Mouse (Mus musculus): ENCODE data around the gene Kctd2.

DNA sequence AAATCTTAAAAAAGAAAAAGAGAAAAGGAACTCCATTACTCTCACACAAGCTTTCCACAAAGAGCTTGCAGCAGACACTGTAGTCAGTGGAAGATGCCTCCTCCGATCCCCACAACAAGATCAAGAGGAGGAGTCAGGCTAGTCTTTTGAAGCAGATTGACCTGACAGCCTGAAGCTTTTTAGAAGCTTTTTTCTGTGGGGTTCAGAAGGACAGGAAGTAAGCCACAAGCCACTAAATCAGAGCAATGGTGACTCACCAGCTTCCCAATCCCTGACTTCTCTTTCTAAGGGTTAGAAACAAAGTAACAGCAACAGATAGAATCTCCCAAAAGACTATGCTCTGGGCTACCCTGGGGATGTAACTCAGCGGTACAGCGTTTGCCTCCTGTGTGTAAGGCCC is 19.4 kb downstream of the Kctd2 start:
- TF ChIP-seq POLR2A (IDR thresholded peaks at IDR 0.05; ENCODE audit: borderline replicate concordance, extremely low read depth, insufficient read depth, insufficient read length, poor library complexity, severe bottlenecking) (no peak), CTCF (IDR thresholded peaks at IDR 0.05; ENCODE audit: borderline replicate concordance, extremely low read depth, insufficient read depth, insufficient read length) (no peak)
